Mouse (Mus musculus) midbrain, embryonic 16.5 days (tissue): ENCODE results near the gene Hdac9. TPM values are rescaled to one million over a fixed set of nuclear protein-coding genes. Genes with fewer than 3 reads are reported as not detected.

ENCODE experiments used
- ATAC-seq: fragments of 200-750 bp; cut with Nextera tagmentation; 2 replicates; pipeline ENCODE4 v1.8.0; 2017; ENCODE audit warnings: moderate TSS enrichment
- H3K27ac ChIP-seq: fragments of 300-500 bp; sonication (generic); 2 replicates; pipeline ENCODE4 v1.5.1; 2014; ENCODE audit warnings: mild to moderate bottlenecking, low read length, mixed read lengths
- H3K27me3 ChIP-seq: fragments of 300-500 bp; sonication (generic); 2 replicates; pipeline ENCODE4 v1.6.1; 2014; ENCODE audit warnings: low read depth, low read length, mixed read lengths; ENCODE audit not compliant: control insufficient read depth, insufficient read depth
- H3K36me3 ChIP-seq: fragments of 300-500 bp; sonication (generic); 2 replicates; pipeline ENCODE4 v1.6.1; 2014; ENCODE audit warnings: mild to moderate bottlenecking, low read length, moderate library complexity, mixed read lengths; ENCODE audit not compliant: control insufficient read depth, insufficient read depth
- H3K4me1 ChIP-seq: fragments of 300-500 bp; sonication (generic); 2 replicates; pipeline ENCODE4 v1.6.1; 2014; ENCODE audit warnings: mild to moderate bottlenecking, low read length, mixed read lengths; ENCODE audit not compliant: control insufficient read depth, insufficient read depth
- H3K4me2 ChIP-seq: fragments of 300-500 bp; sonication (generic); 2 replicates; pipeline ENCODE4 v1.6.1; 2014; ENCODE audit warnings: mild to moderate bottlenecking, low read length, mixed read lengths
- H3K4me3 ChIP-seq: fragments of 300-500 bp; sonication (generic); 2 replicates; pipeline ENCODE4 v1.5.1; 2014; ENCODE audit warnings: low read depth, mild to moderate bottlenecking, low read length, moderate library complexity, mixed read lengths
- H3K9ac ChIP-seq: fragments of 300-500 bp; sonication (generic); 2 replicates; pipeline ENCODE4 v1.6.1; 2014; ENCODE audit warnings: low read depth, low read length, mixed read lengths
- H3K9me3 ChIP-seq: fragments of 300-500 bp; sonication (generic); replicated peaks from 2 replicates; pipeline ENCODE4 v1.6.1; 2014; ENCODE audit warnings: mild to moderate bottlenecking, low read length, mixed read lengths; ENCODE audit not compliant: control insufficient read depth, poor library complexity, severe bottlenecking
- WGBS: fragments of 180-500 bp; shearing (Covaris S2); extraction: QIAGEN DNeasy Blood & Tissue Kit; methylation state at CpG from one replicate; pipeline ENCODE4 v1.1.7; 2014; 5-methylcytosine and 5-hydroxymethylcytosine counted together
- polyA plus RNA-seq: library from polyadenylated mRNA; unstranded; fragments of >200 nt; fragmentation: Nextera tagmentation; extraction: Ambion mirVana; gene quantifications from 2 replicates; pipeline ENCODE4 v1.2.1, GENCODE M21; 2015

The Hdac9 gene
- polyA plus RNA-seq, 1 experiment from 2014 or later = 12.6 TPM

- Histone ChIP-seq H3K4me1 (no peaks in the 10 kb centered on the region; the same call in 1 of the 2 replicates), H3K27me3 (no peaks in the 10 kb centered on the region), H3K9me3 (no peaks in the 10 kb centered on the region), H3K4me2 (no peak overlapping the region), H3K36me3 (no peaks in the 10 kb centered on the region), H3K4me3 (no peak overlapping the region), H3K9ac (no peak overlapping the region), H3K27ac (no peak overlapping the region)
- WGBS = 66% methylated on average over 5 of the region's 5 CpGs
- ATAC-seq = no peak
Measured at GRCm38 (mm10) chr12:34155740-34156139, 761.2 kb downstream of the Hdac9 start.

DNA sequence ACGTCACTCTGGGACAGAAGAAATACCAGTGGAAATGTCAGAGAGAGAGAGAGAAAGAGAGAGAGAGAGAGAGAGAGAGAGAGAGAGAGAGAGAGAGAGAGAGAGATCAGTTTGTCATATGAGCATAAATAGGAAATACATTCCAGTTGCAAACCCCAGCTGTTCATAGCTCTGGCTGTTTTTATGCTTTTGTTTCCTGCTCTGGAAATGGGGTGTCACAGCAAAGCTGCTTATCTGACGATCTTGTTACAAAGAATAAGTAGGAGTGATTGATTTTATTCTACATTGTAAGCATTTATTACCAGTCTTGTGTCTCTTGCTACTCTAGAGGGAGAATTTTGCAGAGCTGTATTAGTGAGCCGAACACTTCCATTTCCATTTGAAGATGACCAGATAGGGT is 762.1 kb downstream of the Hdac9 start:
- Histone ChIP-seq H3K4me3 (no peak overlapping the region), H3K27ac (no peak overlapping the region), H3K27me3 (no peaks in the 10 kb centered on the region), H3K4me1 (no peaks in the 10 kb centered on the region; the same call in 1 of the 2 replicates), H3K9me3 (no peaks in the 10 kb centered on the region), H3K4me2 (no peak overlapping the region), H3K9ac (no peak overlapping the region), H3K36me3 (no peaks in the 10 kb centered on the region)
- no peak for ATAC-seq
- 76% methylated on average over 3 of the region's 3 CpGs for WGBS

GRCm38 (mm10) chr12:34151336-34151735 is 765.6 kb downstream of the Hdac9 start:
- Histone ChIP-seq H3K9me3 (no peaks in the 10 kb centered on the region), H3K27ac (no peak overlapping the region), H3K27me3 (no peaks in the 10 kb centered on the region), H3K36me3 (no peaks in the 10 kb centered on the region), H3K4me1 (no peaks in the 10 kb centered on the region; the same call in 1 of the 2 replicates), H3K9ac (no peak overlapping the region), H3K4me2 (no peak overlapping the region), H3K4me3 (no peak overlapping the region)
- WGBS = 71% methylated on average over 3 of the region's 3 CpGs
- ATAC-seq = no peak

GRCm38 (mm10) chr12:34142743-34143142 is 774.2 kb downstream of the Hdac9 start:
- H3K9me3 ChIP-seq = no peaks in the 10 kb centered on the region
- H3K4me3 ChIP-seq = no peak overlapping the region
- WGBS = 93% methylated on average over 2 of the region's 2 CpGs
- H3K9ac ChIP-seq = no peak overlapping the region
- H3K27me3 ChIP-seq = no peaks in the 10 kb centered on the region
- H3K4me2 ChIP-seq = no peak overlapping the region
- no peak for ATAC-seq
- H3K4me1 ChIP-seq = no peaks in the 10 kb centered on the region
- no peak overlapping the region for H3K27ac ChIP-seq
- H3K36me3 ChIP-seq = no peaks in the 10 kb centered on the region

DNA sequence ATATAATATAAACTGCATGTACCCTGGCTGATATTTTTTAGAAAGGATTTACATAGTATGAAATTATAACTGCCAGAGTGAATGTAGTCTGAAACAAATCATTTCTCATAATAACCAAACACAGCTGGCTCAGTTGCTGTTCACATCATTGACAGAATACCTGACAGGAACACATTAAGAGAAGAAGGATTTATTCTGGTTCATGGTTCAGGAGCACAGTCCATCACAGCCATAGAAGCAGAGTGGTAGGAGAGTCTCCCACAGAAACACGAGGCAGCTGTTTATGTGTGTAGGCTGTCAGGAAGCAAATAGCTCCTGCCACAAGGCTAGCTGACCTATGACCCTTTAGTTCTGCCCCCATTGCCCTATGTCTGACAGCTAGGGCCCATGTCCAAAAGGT is 803.6 kb downstream of the Hdac9 start:
- no peaks in the 10 kb centered on the region for H3K36me3 ChIP-seq
- no peaks in the 10 kb centered on the region for H3K27me3 ChIP-seq
- ATAC-seq = no peak
- H3K4me2 ChIP-seq = no peak overlapping the region
- no peak overlapping the region for H3K27ac ChIP-seq
- no peak overlapping the region for H3K9ac ChIP-seq
- H3K4me1 ChIP-seq = no peaks in the 10 kb centered on the region
- H3K9me3 ChIP-seq = no peaks in the 10 kb centered on the region
- no peak overlapping the region for H3K4me3 ChIP-seq
- WGBS = 77% methylated on average over 1 of the region's 1 CpGs

- Histone ChIP-seq H3K4me3 (no peak overlapping the region), H3K27me3 (no peaks in the 10 kb centered on the region), H3K4me1 (no peaks in the 10 kb centered on the region), H3K9ac (no peak overlapping the region), H3K27ac (no peak overlapping the region), H3K4me2 (no peak overlapping the region), H3K36me3 (no peaks in the 10 kb centered on the region), H3K9me3 (no peaks in the 10 kb centered on the region)
- 79% methylated on average over 4 of the region's 4 CpGs for WGBS
- no peak for ATAC-seq
Measured at GRCm38 (mm10) chr12:34092953-34093352, 823.9 kb downstream of the Hdac9 start.

- Histone ChIP-seq H3K4me3 (no peak overlapping the region), H3K4me2 (no peak overlapping the region), H3K9me3 (no peaks in the 10 kb centered on the region), H3K36me3 (no peaks in the 10 kb centered on the region), H3K27me3 (no peaks in the 10 kb centered on the region), H3K9ac (no peak overlapping the region), H3K4me1 (no peaks in the 10 kb centered on the region), H3K27ac (no peak overlapping the region)
- ATAC-seq = no peak
- 94% methylated on average over 1 of the region's 1 CpGs for WGBS
Measured at GRCm38 (mm10) chr12:34091851-34092250, 825.0 kb downstream of the Hdac9 start.

DNA sequence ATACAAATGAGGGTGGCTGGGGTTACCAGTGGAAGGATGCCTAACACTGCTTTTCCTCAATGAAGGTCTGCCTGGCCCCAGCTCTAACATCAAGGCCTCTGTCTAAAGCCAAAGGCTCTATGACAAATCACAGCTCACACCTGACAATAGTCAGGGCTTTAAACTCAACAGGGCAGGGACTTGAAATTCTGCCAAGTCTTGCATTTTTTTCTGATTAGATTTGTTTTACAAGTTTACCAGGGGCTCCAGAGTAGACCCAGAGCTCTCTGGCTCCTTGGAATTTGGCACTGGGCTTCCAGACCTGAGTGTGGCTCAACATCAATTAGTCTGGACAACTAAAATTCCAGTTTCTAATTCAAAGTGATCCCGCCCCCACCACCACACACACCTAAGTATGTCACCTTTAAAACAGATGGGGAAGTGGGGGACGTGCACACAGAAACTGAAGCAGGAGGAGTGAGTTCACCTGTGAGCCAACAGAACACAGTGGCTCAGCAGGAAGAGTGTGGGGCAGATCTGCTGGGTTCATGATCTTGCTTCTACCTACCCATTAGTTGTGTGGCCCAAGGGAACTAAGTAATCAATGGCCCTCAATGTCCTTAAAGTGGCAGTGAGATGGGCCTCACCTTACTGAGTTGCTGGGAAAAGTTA is 829.5 kb downstream of the Hdac9 start:
- Histone ChIP-seq H3K4me2 (no peak overlapping the region), H3K27ac (no peak overlapping the region), H3K9ac (no peak overlapping the region), H3K27me3 (no peaks in the 10 kb centered on the region), H3K4me1 (no peaks in the 10 kb centered on the region), H3K36me3 (no peaks in the 10 kb centered on the region), H3K9me3 (no peaks in the 10 kb centered on the region), H3K4me3 (no peak overlapping the region)
- WGBS = 85% methylated on average over 2 of the region's 2 CpGs
- no peak for ATAC-seq

- H3K36me3 ChIP-seq = no peaks in the 10 kb centered on the region
- H3K4me1 ChIP-seq = no peaks in the 10 kb centered on the region
- H3K27me3 ChIP-seq = no peaks in the 10 kb centered on the region
- no peak overlapping the region for H3K4me2 ChIP-seq
- no peak for ATAC-seq
- H3K4me3 ChIP-seq = no peak overlapping the region
- H3K27ac ChIP-seq = no peak overlapping the region
- no peak overlapping the region for H3K9ac ChIP-seq
- H3K9me3 ChIP-seq = no peaks in the 10 kb centered on the region
- 83% methylated on average over 2 of the region's 2 CpGs for WGBS
Measured at GRCm38 (mm10) chr12:34076981-34077380, 839.9 kb downstream of the Hdac9 start.
